Mouse (Mus musculus) cerebellum, adult 2 months (tissue): ENCODE results near the gene Kmt5b. TPM values are rescaled to one million over a fixed set of nuclear protein-coding genes. Genes with fewer than 3 reads are reported as not detected.
A peak's percentile ranks its signal among the peaks of the same experiment; 100 is the strongest.

ENCODE experiments used
- DNase-seq, 2 experiments: peaks; one replicate each; pipeline ENCODE4 v3.0.0; 2021
- H3K27ac ChIP-seq: fragments of 200-500 bp; 2 replicates; pipeline ENCODE4 v1.5.1; 2012; ENCODE audit warnings: low read length, control low read depth, inconsistent platforms; ENCODE audit not compliant: insufficient read depth
- H3K27me3 ChIP-seq: fragments of 200-500 bp; 2 replicates; pipeline ENCODE4 v1.6.1; 2012; ENCODE audit warnings: inconsistent platforms, mild to moderate bottlenecking, low read length, moderate library complexity; ENCODE audit not compliant: control insufficient read depth, insufficient read depth
- H3K4me1 ChIP-seq: fragments of 200-500 bp; 2 replicates; pipeline ENCODE4 v1.6.1; 2011; ENCODE audit warnings: low read length; ENCODE audit not compliant: control insufficient read depth, insufficient read depth
- H3K4me3 ChIP-seq: fragments of 200-500 bp; replicated peaks from 2 replicates; pipeline ENCODE3; 2011; ENCODE audit warnings: mild to moderate bottlenecking, low read depth, low read length, control low read depth; ENCODE audit not compliant: insufficient read depth
- CTCF ChIP-seq: fragments of 200-500 bp; IDR thresholded peaks from 2 replicates; pipeline ENCODE4 v1.5.1; 2011; ENCODE audit warnings: low read depth, mild to moderate bottlenecking, control low read depth, low read length, moderate library complexity, borderline replicate concordance; ENCODE audit not compliant: insufficient read depth
- POLR2A ChIP-seq: fragments of 200-500 bp; IDR thresholded peaks from 2 replicates; pipeline ENCODE4 v1.6.1; 2011; ENCODE audit warnings: low read length, control low read depth, borderline replicate concordance; ENCODE audit not compliant: insufficient read depth
- WGBS: fragments of 180-500 bp; shearing (Covaris S2); methylation state at CpG from one replicate; pipeline ENCODE4 v1.1.7; 2018; 5-methylcytosine and 5-hydroxymethylcytosine counted together
- polyA plus RNA-seq: library from polyadenylated mRNA; depleted of rRNA; stranded (reverse); fragments of >200 nt; gene quantifications from 2 replicates; pipeline ENCODE4 v1.2.3, GENCODE M21; 2012

Gene Kmt5b
- polyA plus RNA-seq, 1 experiment: 36.9 TPM

DNA sequence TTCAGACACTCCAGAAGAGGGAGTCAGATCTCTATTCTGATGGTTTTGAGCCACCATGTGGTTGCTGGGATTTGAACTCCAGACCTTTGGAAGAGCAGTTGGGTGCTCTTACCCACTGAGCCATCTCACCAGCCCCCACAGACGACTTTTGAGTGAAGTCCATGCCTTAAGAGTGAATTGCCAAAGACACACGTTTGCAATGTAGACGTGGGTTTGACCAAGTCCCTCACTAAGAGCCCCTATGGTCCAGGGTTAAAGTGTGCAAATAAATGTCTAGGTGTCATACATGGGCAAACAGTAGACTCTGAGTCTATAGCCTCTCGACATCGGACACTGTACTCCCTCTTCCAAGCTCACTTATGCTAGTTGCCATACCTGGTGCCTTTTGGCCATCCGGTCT is 2.3 kb downstream of the Kmt5b start:
- no peaks in the 10 kb centered on the region for H3K27me3 ChIP-seq
- peak overlapping the region; percentile 25 for H3K4me3 ChIP-seq
- no peak overlapping the region for H3K27ac ChIP-seq
- no peak for TF ChIP-seq CTCF
- no peak for TF ChIP-seq POLR2A
- DNase-seq: no peak
- WGBS: 60% methylated on average over 6 of the region's 6 CpGs
- peaks cover 24% of the 10 kb centered on the region for H3K4me1 ChIP-seq

DNA sequence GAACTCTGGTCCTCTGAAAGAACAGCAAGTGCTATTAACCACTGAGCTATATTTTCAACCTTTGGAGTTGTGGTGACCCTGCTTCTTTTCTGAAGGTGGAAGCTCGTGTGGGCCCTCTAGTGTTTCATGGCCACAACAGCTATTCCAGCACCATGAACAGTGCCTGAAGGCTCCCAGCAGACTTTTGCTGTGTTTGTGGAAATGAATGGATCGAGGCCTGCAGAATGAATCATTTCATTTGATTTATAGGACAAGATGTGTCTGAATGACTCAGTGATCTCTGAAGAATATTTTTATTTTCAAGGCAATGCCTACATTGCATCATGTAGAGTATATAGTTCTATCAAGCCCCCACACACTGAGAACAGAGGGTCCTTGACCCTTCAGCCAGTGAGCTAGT is 6.9 kb downstream of the Kmt5b start:
- TF ChIP-seq POLR2A: no peak
- TF ChIP-seq CTCF: peak; percentile 44; the same call in 1 of the 2 replicates
- Histone ChIP-seq H3K4me3 (no peak overlapping the region), H3K27ac (no peak overlapping the region), H3K27me3 (no peaks in the 10 kb centered on the region), H3K4me1 (peaks cover 16% of the 10 kb centered on the region)
- no peak for DNase-seq
- 60% methylated on average over 2 of the region's 2 CpGs for WGBS

DNA sequence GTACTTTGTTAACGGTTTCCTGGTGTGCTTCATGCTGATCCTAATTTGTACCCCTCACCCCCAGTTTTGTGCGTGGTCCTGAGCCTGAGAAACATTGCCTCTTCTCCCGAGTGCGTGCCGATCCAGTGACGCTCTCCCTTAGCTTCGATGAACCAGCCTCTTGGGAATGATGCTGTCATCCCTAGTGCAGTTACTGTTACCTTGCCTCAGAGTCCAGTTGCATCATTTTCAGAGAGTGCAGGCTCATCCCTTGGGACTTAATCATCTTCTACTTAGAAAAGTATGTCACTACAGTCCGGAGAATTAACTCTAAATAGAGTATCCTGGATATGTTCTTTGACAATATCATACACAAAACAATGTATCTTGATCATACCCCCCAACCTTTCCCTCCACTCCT is 11.5 kb downstream of the Kmt5b start:
- no peak for DNase-seq
- Histone ChIP-seq H3K27me3 (no peaks in the 10 kb centered on the region), H3K4me1 (peaks cover 9% of the 10 kb centered on the region), H3K4me3 (no peak overlapping the region), H3K27ac (no peak overlapping the region)
- TF ChIP-seq CTCF: no peak
- no peak for TF ChIP-seq POLR2A
- 81% methylated on average over 8 of the region's 8 CpGs for WGBS

DNA sequence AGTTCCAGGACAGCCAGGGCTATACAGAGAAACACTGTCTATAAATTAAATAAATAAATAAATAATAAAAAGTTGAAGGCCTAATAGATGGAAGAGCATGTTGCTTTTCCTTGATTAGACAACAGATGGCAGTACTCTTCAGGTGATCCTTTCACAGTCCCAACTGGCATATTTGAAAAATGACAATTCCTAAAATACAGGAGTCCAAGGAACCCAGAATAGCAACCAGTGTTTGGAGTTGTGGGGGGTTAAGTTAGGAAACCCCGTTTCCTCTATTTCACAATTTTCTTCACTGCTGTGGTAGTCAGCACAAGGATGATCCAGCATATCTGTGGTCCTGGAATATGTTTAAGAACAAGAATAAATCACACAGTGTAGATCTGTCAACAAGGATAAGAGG is 22.9 kb downstream of the Kmt5b start:
- Histone ChIP-seq H3K27ac (no peak overlapping the region), H3K4me1 (no peaks in the 10 kb centered on the region), H3K4me3 (no peak overlapping the region), H3K27me3 (no peaks in the 10 kb centered on the region)
- WGBS: 34% methylated on average over 1 of the region's 1 CpGs
- TF ChIP-seq POLR2A (no peak), CTCF (peak; percentile 26; the same call in 1 of the 2 replicates)
- peak in 1 of 2 experiments; percentile 46 for DNase-seq

DNA sequence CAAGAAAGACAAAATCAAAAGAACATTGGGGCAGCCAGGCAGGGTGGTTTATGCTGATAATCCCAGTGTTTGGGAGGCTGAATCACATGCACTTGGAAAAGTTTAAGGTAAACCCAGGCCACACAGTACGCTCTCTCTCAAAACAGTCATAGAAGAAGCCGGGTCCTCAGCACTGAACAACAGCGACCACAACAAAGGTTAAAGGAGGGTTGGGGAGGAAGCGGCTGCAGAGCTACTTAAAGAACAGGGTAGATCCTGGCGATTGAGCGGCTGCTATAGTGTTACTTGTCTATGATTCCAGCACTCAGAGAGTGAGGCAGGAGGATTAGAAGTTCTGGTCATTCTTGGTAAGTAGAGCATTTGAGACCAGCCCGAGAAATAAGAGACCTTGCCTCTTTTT is 38.3 kb downstream of the Kmt5b start:
- H3K27ac ChIP-seq: no peak overlapping the region
- TF ChIP-seq POLR2A (no peak), CTCF (no peak)
- no peaks in the 10 kb centered on the region for H3K27me3 ChIP-seq
- no peak for DNase-seq
- no peaks in the 10 kb centered on the region for H3K4me1 ChIP-seq
- H3K4me3 ChIP-seq: no peak overlapping the region
- WGBS: 90% methylated on average over 7 of the region's 7 CpGs

DNA sequence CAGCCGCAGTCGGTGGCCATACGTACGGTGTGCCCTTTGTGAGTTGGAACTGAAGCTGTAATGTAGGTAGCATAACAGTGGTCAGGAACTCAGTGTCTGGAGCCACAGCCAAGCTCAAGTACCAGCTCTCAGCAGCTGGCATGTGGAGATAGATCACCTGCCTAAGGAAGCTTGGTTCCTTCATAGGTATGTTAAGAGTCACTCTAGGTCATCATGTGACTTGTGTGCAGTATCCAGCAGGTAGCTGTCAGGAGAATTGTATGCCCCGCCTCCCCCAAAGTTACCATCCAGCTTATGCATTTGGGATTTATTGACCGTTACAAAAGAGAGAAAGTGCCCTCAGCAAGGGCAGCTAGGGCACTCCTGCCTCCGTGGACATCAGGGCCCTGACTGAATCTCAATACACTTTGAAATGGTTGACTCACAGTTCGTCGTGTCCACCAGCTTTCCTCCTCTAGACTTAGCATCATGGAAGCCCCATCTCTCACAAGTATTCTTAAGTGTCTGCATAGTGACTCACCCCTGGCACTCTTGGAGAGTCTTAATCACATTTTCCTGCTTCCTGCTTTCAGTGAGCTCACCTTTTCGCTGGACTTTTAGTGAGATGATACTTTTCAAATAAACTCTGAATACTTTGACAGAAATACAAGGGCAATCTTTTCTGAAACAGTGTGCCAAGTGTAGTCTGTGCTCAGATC is 43.5 kb downstream of the Kmt5b start:
- TF ChIP-seq CTCF (no peak), POLR2A (no peak)

DNA sequence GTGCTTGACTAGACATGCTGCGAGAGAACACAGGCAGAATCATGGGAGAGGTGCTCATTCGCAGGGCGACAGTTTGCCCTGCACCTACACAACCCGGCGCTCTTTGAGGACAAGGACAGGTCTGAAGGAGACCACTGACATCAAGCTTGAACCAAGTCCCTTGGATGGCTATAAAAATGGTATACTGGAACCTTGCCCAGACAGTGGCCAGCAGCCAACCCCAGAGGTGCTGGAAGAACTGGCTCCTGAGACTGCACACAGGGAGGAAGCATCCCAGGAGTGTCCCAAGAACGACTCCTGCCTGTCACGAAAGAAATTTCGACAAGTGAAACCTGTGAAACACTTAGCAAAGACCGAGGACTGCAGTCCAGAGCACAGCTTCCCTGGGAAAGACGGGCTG is 47.2 kb downstream of the Kmt5b start:
- 47% methylated on average over 10 of the region's 10 CpGs for WGBS

More for the DNA sequence above, 43.5 kb downstream of the Kmt5b start:
- Histone ChIP-seq H3K27ac (no peak overlapping the region), H3K4me3 (no peak overlapping the region), H3K4me1 (peaks cover 5% of the 10 kb centered on the region), H3K27me3 (no peaks in the 10 kb centered on the region)
- DNase-seq: no peak
- 92% methylated on average over 10 of the region's 10 CpGs for WGBS

DNA sequence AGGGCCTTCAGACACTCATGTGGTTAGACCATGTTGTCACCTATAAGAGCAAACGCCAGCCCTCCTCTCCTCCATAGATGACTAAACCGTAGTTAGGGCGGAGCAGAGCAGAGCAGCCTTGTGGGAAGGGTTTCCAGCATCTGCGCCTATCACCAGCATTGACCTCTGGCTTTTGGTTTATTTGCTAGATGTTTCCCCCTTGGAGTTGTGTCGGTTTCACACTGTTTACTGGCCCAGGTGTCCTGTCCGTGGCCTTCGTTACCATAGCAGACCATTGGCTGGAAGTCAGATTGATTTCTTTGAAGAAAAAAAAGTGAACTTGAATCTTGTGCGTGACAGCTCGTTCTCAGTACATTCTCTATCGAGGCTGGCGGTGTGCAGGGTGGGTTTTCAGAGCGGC is 48.6 kb downstream of the Kmt5b start:
- no peak for TF ChIP-seq CTCF
- TF ChIP-seq POLR2A: no peak
- no peak overlapping the region for H3K27ac ChIP-seq
- 71% methylated on average over 12 of the region's 12 CpGs for WGBS
- H3K27me3 ChIP-seq: no peaks in the 10 kb centered on the region
- H3K4me1 ChIP-seq: peaks cover 5% of the 10 kb centered on the region
- no peak for DNase-seq
- H3K4me3 ChIP-seq: no peak overlapping the region

More for the DNA sequence above, 47.2 kb downstream of the Kmt5b start:
- Histone ChIP-seq H3K4me1 (peaks cover 5% of the 10 kb centered on the region), H3K27me3 (no peaks in the 10 kb centered on the region), H3K27ac (no peak overlapping the region), H3K4me3 (no peak overlapping the region)
- DNase-seq: peak; percentile 60 to 63
- TF ChIP-seq CTCF: no peak
- no peak for TF ChIP-seq POLR2A
